Mouse (Mus musculus): ENCODE measurements around the gene Slc35f6. TPM values are rescaled to one million over a fixed set of nuclear protein-coding genes. Genes with fewer than 3 reads are reported as not detected.

Slc35f6 gene
- polyA plus RNA-seq, 1 experiment from 2014 or later, result 17.6 TPM

DNA sequence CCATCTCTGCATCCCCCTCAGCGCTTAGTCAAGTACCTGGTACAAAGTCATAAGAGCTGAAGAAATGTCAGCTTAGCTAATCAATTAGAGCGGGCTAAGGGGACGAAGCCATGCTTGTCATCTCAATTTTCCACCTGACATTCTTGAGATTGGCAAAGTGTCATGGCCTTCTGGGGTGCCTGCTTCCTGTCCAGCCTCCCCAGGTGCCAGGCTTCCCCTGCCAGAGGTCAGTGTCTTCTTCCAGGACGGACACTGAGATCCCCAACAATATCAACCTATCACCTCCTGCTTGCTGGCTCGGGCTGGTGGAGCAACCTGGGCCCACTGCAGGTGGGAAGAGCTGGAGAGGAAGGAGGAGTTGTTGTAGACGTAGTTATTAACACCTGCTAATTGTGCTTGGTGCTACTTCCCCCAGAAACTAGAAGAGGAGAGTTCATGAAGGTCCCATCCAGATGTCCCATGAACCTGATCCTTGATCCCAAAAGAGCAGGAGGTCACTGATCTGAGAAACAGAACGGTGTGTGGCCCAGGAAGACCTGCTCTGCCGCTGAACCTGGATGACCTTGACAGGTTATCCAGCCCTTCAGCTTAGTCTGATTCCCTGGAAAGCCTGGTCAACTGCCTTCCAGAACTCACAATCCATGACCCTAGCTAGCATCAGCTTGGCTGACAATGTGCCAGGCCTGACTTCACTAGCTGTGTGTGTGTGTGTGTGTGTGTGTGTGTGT is 37.7 kb upstream of the Slc35f6 start:
- H3K4me2 ChIP-seq, result no peak overlapping the region
- no peak overlapping the region for H3K4me3 ChIP-seq (ENCODE audit: low read depth, low read length)
- ATAC-seq (replicated peaks; ENCODE audit: low FRiP score), result no peak
- H3K9ac ChIP-seq (ENCODE audit: low read depth, low read length), result no peak overlapping the region
- no peaks in the 10 kb centered on the region for H3K27me3 ChIP-seq (replicated peaks; ENCODE audit: control insufficient read depth, insufficient read depth, low read length)
- peaks cover 9% of the 10 kb centered on the region for H3K4me1 ChIP-seq (replicated peaks; ENCODE audit: control insufficient read depth, insufficient read depth, low read length)
- no peak for DNase-seq (ENCODE audit: low spot score)
- no peaks in the 10 kb centered on the region for H3K36me3 ChIP-seq (ENCODE audit: control insufficient read depth, insufficient read depth, low read length)
- no peaks in the 10 kb centered on the region for H3K9me3 ChIP-seq (ENCODE audit: control insufficient read depth, low read length)
- H3K27ac ChIP-seq (ENCODE audit: low read depth, low read length), result no peak overlapping the region
- WGBS, result 71% methylated on average over 8 of the region's 8 CpGs

DNA sequence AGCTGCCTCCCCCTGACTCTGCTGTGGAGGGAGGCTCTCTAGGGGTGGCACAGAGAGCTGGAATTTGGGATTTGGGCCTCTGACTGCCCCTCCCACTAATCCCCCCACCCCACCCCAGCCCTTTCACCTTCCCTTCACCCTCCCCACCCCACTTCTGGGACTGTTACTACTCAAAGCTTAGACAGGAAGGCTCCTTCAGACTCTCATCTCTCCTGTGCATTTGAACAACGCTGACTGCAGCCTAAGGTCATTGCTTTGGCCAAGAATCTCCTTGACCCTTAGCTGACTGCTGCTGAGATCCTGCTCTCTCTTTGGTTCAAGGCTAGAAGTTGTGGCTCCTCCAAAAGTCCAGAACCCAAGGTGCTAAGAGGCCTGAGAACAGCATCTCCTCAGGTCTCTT is 36.6 kb upstream of the Slc35f6 start:
- Histone ChIP-seq H3K9me3 (ENCODE audit: control insufficient read depth, low read length) (no peaks in the 10 kb centered on the region), H3K4me2 (no peak overlapping the region), H3K4me3 (ENCODE audit: low read depth, low read length) (no peak overlapping the region), H3K9ac (ENCODE audit: low read depth, low read length) (no peak overlapping the region), H3K27ac (ENCODE audit: low read depth, low read length) (no peak overlapping the region), H3K36me3 (ENCODE audit: control insufficient read depth, insufficient read depth, low read length) (no peaks in the 10 kb centered on the region), H3K4me1 (replicated peaks; ENCODE audit: control insufficient read depth, insufficient read depth, low read length) (peaks cover 11% of the 10 kb centered on the region), H3K27me3 (replicated peaks; ENCODE audit: control insufficient read depth, insufficient read depth, low read length) (no peaks in the 10 kb centered on the region)
- ATAC-seq (replicated peaks; ENCODE audit: low FRiP score) (no peak), DNase-seq (ENCODE audit: low spot score) (no peak)
- WGBS, result 50% methylated on average over 1 of the region's 1 CpGs

DNA sequence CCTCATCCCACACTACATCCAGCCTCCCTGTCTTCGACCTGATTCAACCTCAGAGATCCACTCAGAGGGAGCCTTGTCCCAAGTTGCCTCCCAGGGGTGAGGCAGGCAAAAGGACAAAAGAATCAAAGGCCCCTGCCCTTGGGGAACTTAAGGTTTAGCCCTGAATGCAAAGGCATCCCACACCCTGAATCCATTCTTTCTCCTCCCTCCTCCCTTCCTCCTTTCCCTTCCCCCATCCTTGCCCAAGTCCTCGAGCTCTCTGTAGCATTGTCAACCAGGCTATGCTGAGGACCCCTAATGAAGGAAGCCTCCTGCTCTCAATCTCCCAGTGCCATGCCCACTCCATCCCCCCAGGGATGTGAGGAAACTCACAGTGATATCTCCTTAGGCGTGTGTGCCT is 36.0 kb upstream of the Slc35f6 start:
- DNase-seq (ENCODE audit: low spot score), result no peak
- WGBS, result 37% methylated on average over 3 of the region's 3 CpGs
- Histone ChIP-seq H3K9me3 (ENCODE audit: control insufficient read depth, low read length) (no peaks in the 10 kb centered on the region), H3K27ac (ENCODE audit: low read depth, low read length) (no peak overlapping the region), H3K4me2 (no peak overlapping the region), H3K4me3 (ENCODE audit: low read depth, low read length) (no peak overlapping the region), H3K9ac (ENCODE audit: low read depth, low read length) (no peak overlapping the region), H3K36me3 (ENCODE audit: control insufficient read depth, insufficient read depth, low read length) (no peaks in the 10 kb centered on the region), H3K27me3 (replicated peaks; ENCODE audit: control insufficient read depth, insufficient read depth, low read length) (no peaks in the 10 kb centered on the region), H3K4me1 (replicated peaks; ENCODE audit: control insufficient read depth, insufficient read depth, low read length) (peaks cover 14% of the 10 kb centered on the region)
- ATAC-seq (replicated peaks; ENCODE audit: low FRiP score), result no peak

DNA sequence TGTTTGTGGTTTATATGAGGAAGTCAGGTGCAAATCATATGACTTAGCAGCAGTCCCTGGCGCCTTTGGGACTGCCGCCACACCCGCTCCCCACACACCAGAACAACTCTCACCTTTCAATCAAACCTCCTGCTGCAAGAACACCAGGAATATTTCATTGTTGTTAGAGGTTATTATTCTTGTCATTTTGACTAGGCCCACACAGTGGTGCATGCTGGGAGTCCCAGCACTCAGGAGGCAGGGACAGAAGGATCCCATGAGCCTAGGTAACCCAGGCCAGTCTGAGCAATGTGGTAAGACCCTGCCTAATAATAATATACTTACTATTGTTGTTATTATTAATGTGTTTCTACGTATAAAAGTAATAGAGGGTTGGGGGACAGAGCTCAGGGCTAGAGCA is 35.2 kb upstream of the Slc35f6 start:
- ATAC-seq (replicated peaks; ENCODE audit: low FRiP score), result no peak
- no peak for DNase-seq (ENCODE audit: low spot score)
- no peak overlapping the region for H3K27ac ChIP-seq (ENCODE audit: low read depth, low read length)
- 80% methylated on average over 4 of the region's 4 CpGs for WGBS
- no peak overlapping the region for H3K4me2 ChIP-seq
- no peak overlapping the region for H3K9ac ChIP-seq (ENCODE audit: low read depth, low read length)
- no peaks in the 10 kb centered on the region for H3K27me3 ChIP-seq (replicated peaks; ENCODE audit: control insufficient read depth, insufficient read depth, low read length)
- H3K9me3 ChIP-seq (ENCODE audit: control insufficient read depth, low read length), result no peaks in the 10 kb centered on the region
- no peaks in the 10 kb centered on the region for H3K36me3 ChIP-seq (ENCODE audit: control insufficient read depth, insufficient read depth, low read length)
- no peak overlapping the region for H3K4me3 ChIP-seq (ENCODE audit: low read depth, low read length)
- peaks cover 20% of the 10 kb centered on the region for H3K4me1 ChIP-seq (replicated peaks; ENCODE audit: control insufficient read depth, insufficient read depth, low read length)

DNA sequence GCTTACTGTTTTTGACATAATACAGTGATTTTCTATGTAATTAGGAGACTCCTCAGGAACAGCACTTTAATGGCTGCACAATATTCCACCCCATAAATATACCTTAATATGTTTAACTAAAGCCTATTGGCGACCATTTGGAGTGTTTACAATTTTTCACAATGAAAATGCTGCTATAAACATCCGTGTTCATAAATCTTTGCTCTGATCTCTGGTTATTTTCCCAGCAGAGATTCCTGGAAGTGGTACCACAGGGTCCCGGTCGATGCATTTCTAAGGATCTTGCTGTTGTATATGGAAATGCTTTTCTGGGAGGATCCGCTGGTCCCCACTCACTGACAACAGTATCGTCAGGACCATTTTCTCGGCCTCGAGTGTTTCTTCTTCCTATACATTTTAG is 34.5 kb upstream of the Slc35f6 start:
- 76% methylated on average over 8 of the region's 8 CpGs for WGBS
- H3K4me1 ChIP-seq (replicated peaks; ENCODE audit: control insufficient read depth, insufficient read depth, low read length), result peaks cover 25% of the 10 kb centered on the region
- H3K27me3 ChIP-seq (replicated peaks; ENCODE audit: control insufficient read depth, insufficient read depth, low read length), result no peaks in the 10 kb centered on the region
- no peaks in the 10 kb centered on the region for H3K9me3 ChIP-seq (ENCODE audit: control insufficient read depth, low read length)
- no peaks in the 10 kb centered on the region for H3K36me3 ChIP-seq (ENCODE audit: control insufficient read depth, insufficient read depth, low read length)
- ATAC-seq (replicated peaks; ENCODE audit: low FRiP score) (no peak), DNase-seq (ENCODE audit: low spot score) (no peak)
- no peak overlapping the region for H3K9ac ChIP-seq (ENCODE audit: low read depth, low read length)
- H3K4me2 ChIP-seq, result no peak overlapping the region
- no peak overlapping the region for H3K27ac ChIP-seq (ENCODE audit: low read depth, low read length)
- H3K4me3 ChIP-seq (ENCODE audit: low read depth, low read length), result no peak overlapping the region

DNA sequence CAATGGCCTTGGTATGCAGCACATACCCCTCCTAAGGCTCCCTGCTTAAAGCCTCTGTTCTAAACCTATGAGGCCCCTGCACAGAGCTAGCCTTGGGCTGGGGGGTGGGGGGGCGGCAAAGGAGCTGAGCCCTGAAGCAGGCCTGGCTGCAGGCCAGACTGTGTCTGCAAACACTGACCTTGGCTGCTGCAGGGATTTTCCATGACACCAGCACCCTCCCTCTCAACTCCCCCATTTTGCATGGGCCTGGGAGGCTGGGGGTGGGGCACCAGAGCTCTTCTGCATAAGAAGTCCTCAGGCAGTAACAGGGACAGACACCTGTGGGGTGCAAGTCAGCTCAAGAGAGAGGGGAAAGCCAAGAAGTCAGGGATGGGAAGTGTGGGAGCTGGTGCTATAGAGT is 33.5 kb upstream of the Slc35f6 start:
- Histone ChIP-seq H3K4me3 (ENCODE audit: low read depth, low read length) (no peak overlapping the region), H3K9ac (ENCODE audit: low read depth, low read length) (no peak overlapping the region), H3K27me3 (replicated peaks; ENCODE audit: control insufficient read depth, insufficient read depth, low read length) (no peaks in the 10 kb centered on the region), H3K9me3 (ENCODE audit: control insufficient read depth, low read length) (no peaks in the 10 kb centered on the region), H3K4me2 (no peak overlapping the region), H3K36me3 (ENCODE audit: control insufficient read depth, insufficient read depth, low read length) (no peaks in the 10 kb centered on the region), H3K27ac (ENCODE audit: low read depth, low read length) (no peak overlapping the region), H3K4me1 (replicated peaks; ENCODE audit: control insufficient read depth, insufficient read depth, low read length) (peaks cover 25% of the 10 kb centered on the region)
- DNase-seq (ENCODE audit: low spot score), result no peak
- ATAC-seq (replicated peaks; ENCODE audit: low FRiP score), result no peak
- WGBS, result 50% methylated on average over 1 of the region's 1 CpGs

DNA sequence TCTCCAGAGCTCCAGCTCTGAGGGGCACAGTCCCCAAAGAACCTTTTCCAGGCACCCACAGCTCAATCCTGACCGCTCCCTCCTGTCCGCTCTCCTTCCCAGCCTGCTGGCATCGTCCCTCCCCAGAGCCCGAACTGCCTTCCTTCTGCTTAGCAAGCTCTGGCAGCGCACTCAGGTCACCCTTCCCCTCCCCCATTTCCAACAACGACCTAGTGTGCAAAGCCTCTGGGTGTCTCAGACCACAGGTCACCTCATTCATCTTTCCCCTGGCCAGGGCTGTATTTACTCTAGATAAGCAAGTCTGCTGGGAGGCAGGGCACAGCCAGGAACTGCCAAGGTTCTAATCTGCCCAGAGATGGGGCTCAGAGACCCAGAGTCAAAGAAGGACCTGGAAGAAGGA is 32.3 kb upstream of the Slc35f6 start:
- H3K9ac ChIP-seq (ENCODE audit: low read depth, low read length), result no peak overlapping the region
- H3K27me3 ChIP-seq (replicated peaks; ENCODE audit: control insufficient read depth, insufficient read depth, low read length), result peaks cover 5% of the 10 kb centered on the region; the same call in 1 of the 2 replicates
- no peak overlapping the region; the same call in 1 of the 2 replicates for H3K27ac ChIP-seq (ENCODE audit: low read depth, low read length)
- H3K4me3 ChIP-seq (ENCODE audit: low read depth, low read length), result no peak overlapping the region
- DNase-seq (ENCODE audit: low spot score) (peak; percentile 46), ATAC-seq (replicated peaks; ENCODE audit: low FRiP score) (peak; percentile 45; the same call in 1 of the 2 replicates)
- peak overlapping the region; percentile 16 for H3K4me2 ChIP-seq
- no peaks in the 10 kb centered on the region for H3K36me3 ChIP-seq (ENCODE audit: control insufficient read depth, insufficient read depth, low read length)
- H3K4me1 ChIP-seq (replicated peaks; ENCODE audit: control insufficient read depth, insufficient read depth, low read length), result peaks cover 25% of the 10 kb centered on the region
- no peaks in the 10 kb centered on the region for H3K9me3 ChIP-seq (ENCODE audit: control insufficient read depth, low read length)
- 28% methylated on average over 6 of the region's 6 CpGs for WGBS

DNA sequence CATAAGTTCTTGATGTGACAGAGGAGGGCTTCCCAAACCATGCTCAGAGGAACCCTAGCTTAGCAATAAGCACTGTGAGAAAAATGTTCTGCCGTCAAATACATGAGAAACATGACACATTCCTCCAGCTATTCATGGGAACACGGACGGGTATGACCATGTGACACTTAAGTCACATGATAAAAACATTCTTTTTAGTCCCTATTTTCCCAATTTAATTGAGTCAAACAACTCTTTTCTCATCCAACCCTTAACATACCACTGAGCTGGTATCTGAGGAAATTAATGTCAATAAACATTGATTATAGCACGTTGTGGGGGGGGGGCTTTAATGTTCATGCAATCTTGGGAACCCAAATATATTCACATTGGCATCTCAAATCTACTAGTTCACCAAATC is 31.9 kb upstream of the Slc35f6 start:
- H3K9ac ChIP-seq (ENCODE audit: low read depth, low read length), result no peak overlapping the region
- no peaks in the 10 kb centered on the region for H3K9me3 ChIP-seq (ENCODE audit: control insufficient read depth, low read length)
- H3K36me3 ChIP-seq (ENCODE audit: control insufficient read depth, insufficient read depth, low read length), result no peaks in the 10 kb centered on the region
- ATAC-seq (replicated peaks; ENCODE audit: low FRiP score) (no peak), DNase-seq (ENCODE audit: low spot score) (no peak)
- H3K4me3 ChIP-seq (ENCODE audit: low read depth, low read length), result no peak overlapping the region
- peaks cover 8% of the 10 kb centered on the region; the same call in 1 of the 2 replicates for H3K27me3 ChIP-seq (replicated peaks; ENCODE audit: control insufficient read depth, insufficient read depth, low read length)
- 68% methylated on average over 4 of the region's 4 CpGs for WGBS
- no peak overlapping the region for H3K27ac ChIP-seq (ENCODE audit: low read depth, low read length)
- H3K4me2 ChIP-seq, result no peak overlapping the region
- peaks cover 25% of the 10 kb centered on the region for H3K4me1 ChIP-seq (replicated peaks; ENCODE audit: control insufficient read depth, insufficient read depth, low read length)

DNA sequence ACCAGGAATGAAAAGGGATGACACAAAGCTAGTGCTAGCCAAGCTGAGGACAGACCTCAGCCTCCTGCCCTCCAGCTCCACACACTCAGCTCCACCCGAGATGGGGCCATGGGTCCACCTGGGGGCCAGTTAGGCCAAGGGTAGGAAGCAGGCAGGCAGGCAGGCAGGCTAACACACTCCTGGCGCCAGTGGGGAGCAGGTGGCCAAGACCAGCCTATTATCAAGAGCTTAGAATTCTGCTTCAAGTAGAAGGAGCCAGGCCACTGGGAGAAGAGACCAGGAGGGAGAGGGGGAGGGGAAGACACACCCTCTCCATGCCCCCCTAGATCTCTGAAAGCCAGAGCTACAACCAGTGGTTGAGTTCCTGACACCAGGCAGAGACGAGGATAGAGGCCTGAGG is 31.1 kb upstream of the Slc35f6 start:
- peaks cover 17% of the 10 kb centered on the region for H3K27me3 ChIP-seq (replicated peaks; ENCODE audit: control insufficient read depth, insufficient read depth, low read length)
- 26% methylated on average over 3 of the region's 3 CpGs for WGBS
- peaks cover 25% of the 10 kb centered on the region for H3K4me1 ChIP-seq (replicated peaks; ENCODE audit: control insufficient read depth, insufficient read depth, low read length)
- no peak overlapping the region for H3K4me3 ChIP-seq (ENCODE audit: low read depth, low read length)
- ATAC-seq (replicated peaks; ENCODE audit: low FRiP score) (no peak), DNase-seq (ENCODE audit: low spot score) (no peak)
- no peak overlapping the region for H3K27ac ChIP-seq (ENCODE audit: low read depth, low read length)
- H3K36me3 ChIP-seq (ENCODE audit: control insufficient read depth, insufficient read depth, low read length), result no peaks in the 10 kb centered on the region
- H3K9ac ChIP-seq (ENCODE audit: low read depth, low read length), result no peak overlapping the region
- H3K9me3 ChIP-seq (ENCODE audit: control insufficient read depth, low read length), result no peaks in the 10 kb centered on the region
- no peak overlapping the region for H3K4me2 ChIP-seq
